Mouse (Mus musculus) megakaryocyte progenitor cell, adult 5-6 weeks (primary cell): ENCODE measurements around the gene Bglap. TPM values are rescaled to one million over a fixed set of nuclear protein-coding genes. Genes with fewer than 3 reads are reported as not detected.
"Not testable (repeated sequence)": the region's sequence is repeated elsewhere in the genome, so short reads cannot be mapped to it uniquely, and the experiment has no call there.

ENCODE experiments used
- ATAC-seq: replicated peaks from 2 replicates; pipeline ENCODE4 v1.8.0; 2016; ENCODE audit warnings: mild to moderate bottlenecking, moderate TSS enrichment, inconsistent platforms; ENCODE audit not compliant: poor library complexity
- total RNA-seq, 2 experiments: library from RNA; stranded (forward) in 1 of 2; stranded (reverse) in 1 of 2; fragments of 157-497, 149-512 nt in 1 of 2; fragments of 200-1000 nt in 1 of 2; gene quantifications; 2 replicates each; pipeline versions ENCODE4 v1.2.3 to v1.2.4; 2015 to 2017

The Bglap gene
- total RNA-seq (2015) (not detected in 2 replicates), total RNA-seq (2017) (not detected in 2 replicates)

- no peak for ATAC-seq
These were observed at the start of gene Bglap for GRCm38 (mm10) chr3:88384364-88384763. TSS of gene Bglap (minus strand) at chr3:88384464.

GRCm38 (mm10) chr3:88428639-88429038 is 44.4 kb upstream of the Bglap start:
- not testable (repeated sequence) for ATAC-seq

GRCm38 (mm10) chr3:88427342-88427905 is 43.2 kb upstream of the Bglap start:
- peak; percentile 32 for ATAC-seq

- ATAC-seq = no peak
These were observed 41.6 kb upstream of the Bglap start for GRCm38 (mm10) chr3:88425708-88426420.

GRCm38 (mm10) chr3:88425330-88425689 is 41.0 kb upstream of the Bglap start:
- ATAC-seq = no peak

GRCm38 (mm10) chr3:88424605-88425329 is 40.5 kb upstream of the Bglap start, which contains the start of gene Slc25a44:
TSS of gene Slc25a44 (minus strand) at chr3:88425139.
- ATAC-seq = peak; percentile 88

- ATAC-seq = peak; percentile 58
These were observed 37.9 kb upstream of the Bglap start for GRCm38 (mm10) chr3:88422020-88422720.

GRCm38 (mm10) chr3:88420771-88421170 is 36.5 kb upstream of the Bglap start:
- ATAC-seq = no peak

- ATAC-seq = no peak
These were observed 33.8 kb upstream of the Bglap start for GRCm38 (mm10) chr3:88418016-88418415.

GRCm38 (mm10) chr3:88415668-88416067 is 31.4 kb upstream of the Bglap start:
- ATAC-seq = no peak

GRCm38 (mm10) chr3:88412636-88413035 is 28.4 kb upstream of the Bglap start:
- no peak for ATAC-seq

- no peak for ATAC-seq
These were observed 27.4 kb upstream of the Bglap start for GRCm38 (mm10) chr3:88411681-88412080.

GRCm38 (mm10) chr3:88410645-88411031 is 26.4 kb upstream of the Bglap start:
- no peak for ATAC-seq

GRCm38 (mm10) chr3:88409741-88410644 is 25.7 kb upstream of the Bglap start, which contains the start of gene Pmf1:
TSS of gene Pmf1 (minus strand) at chr3:88410331.
- ATAC-seq = peak; percentile 82

- ATAC-seq = no peak
These were observed 24.7 kb upstream of the Bglap start for GRCm38 (mm10) chr3:88408953-88409352.

GRCm38 (mm10) chr3:88407529-88407928 is 23.3 kb upstream of the Bglap start:
- no peak for ATAC-seq

- peak; percentile 62 for ATAC-seq
These were observed 22.8 kb upstream of the Bglap start for GRCm38 (mm10) chr3:88407090-88407489.

GRCm38 (mm10) chr3:88403522-88404230 is 19.4 kb upstream of the Bglap start:
- peak; percentile 21; the same call in 1 of the 2 replicates for ATAC-seq

- no peak for ATAC-seq
These were observed 14.4 kb upstream of the Bglap start for GRCm38 (mm10) chr3:88398666-88399065.
